Mouse (Mus musculus) embryonic facial prominence, embryonic 10.5 days (tissue): ENCODE results near the gene Adamts15. TPM values are rescaled to one million over a fixed set of nuclear protein-coding genes. Genes with fewer than 3 reads are reported as not detected.

Experiments
- DNase-seq: peaks from one replicate; pipeline ENCODE4 v3.0.0-alpha.2; 2017; ENCODE audit warnings: low spot score
- H3K27ac ChIP-seq: fragments of 300-500 bp; sonication (generic); replicated peaks from 2 replicates; pipeline ENCODE4 v1.5.1; 2016; ENCODE audit warnings: mild to moderate bottlenecking
- H3K27me3 ChIP-seq: fragments of 300-500 bp; sonication (generic); replicated peaks from 2 replicates; pipeline ENCODE4 v1.6.1; 2016; ENCODE audit warnings: low read depth, mild to moderate bottlenecking; ENCODE audit not compliant: poor library complexity, severe bottlenecking
- H3K36me3 ChIP-seq: fragments of 300-500 bp; sonication (generic); replicated peaks from 2 replicates; pipeline ENCODE4 v1.6.1; 2016; ENCODE audit warnings: mild to moderate bottlenecking, moderate library complexity
- H3K4me1 ChIP-seq: fragments of 300-500 bp; sonication (generic); 2 replicates; pipeline ENCODE4 v1.6.1; 2016
- H3K4me3 ChIP-seq: fragments of 300-500 bp; sonication (generic); 2 replicates; pipeline ENCODE4 v1.5.1; 2016; ENCODE audit warnings: mild to moderate bottlenecking, moderate library complexity
- H3K9me3 ChIP-seq: fragments of 300-500 bp; sonication (generic); 2 replicates; pipeline ENCODE4 v1.6.1; 2016; ENCODE audit warnings: mild to moderate bottlenecking
- WGBS: fragments of 180-500 bp; shearing (Covaris S2); methylation state at CpG from one replicate; pipeline ENCODE4 v1.1.7; 2016; 5-methylcytosine and 5-hydroxymethylcytosine counted together
- polyA plus RNA-seq: library from polyadenylated mRNA; unstranded; fragments of >200 nt; fragmentation: Nextera tagmentation; extraction: Ambion mirVana; gene quantifications from 2 replicates; pipeline ENCODE4 v1.2.1, GENCODE M21; 2016

Adamts15 gene
- polyA plus RNA-seq, 1 experiment from 2014 or later: 9.1 TPM

DNA sequence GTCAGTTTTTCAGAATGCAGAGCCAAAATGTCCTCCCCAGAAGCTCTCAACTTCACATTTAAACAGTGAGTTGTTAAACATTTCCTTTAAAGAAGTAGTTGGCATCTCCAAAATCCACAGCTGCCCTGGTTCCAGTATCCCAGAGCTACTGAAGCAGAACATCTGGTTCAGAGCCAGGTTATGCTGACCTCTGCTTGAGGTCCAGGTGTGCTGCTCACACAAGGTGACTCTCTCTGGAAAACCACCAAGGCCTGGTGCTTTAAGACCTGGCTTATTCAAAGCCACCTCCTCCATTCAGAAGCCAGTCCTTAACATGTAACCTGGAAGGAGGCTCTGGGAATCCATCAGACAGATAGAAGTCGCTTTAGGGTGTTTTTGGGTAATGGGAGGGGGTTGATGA is 23.0 kb upstream of the Adamts15 start:
- H3K36me3 ChIP-seq: no peaks in the 10 kb centered on the region
- no peaks in the 10 kb centered on the region for H3K9me3 ChIP-seq
- DNase-seq: no peak
- peaks cover 15% of the 10 kb centered on the region for H3K4me1 ChIP-seq
- WGBS: 63% methylated on average over 1 of the region's 1 CpGs
- no peak overlapping the region for H3K4me3 ChIP-seq
- H3K27ac ChIP-seq: no peak overlapping the region
- H3K27me3 ChIP-seq: peaks cover 69% of the 10 kb centered on the region

DNA sequence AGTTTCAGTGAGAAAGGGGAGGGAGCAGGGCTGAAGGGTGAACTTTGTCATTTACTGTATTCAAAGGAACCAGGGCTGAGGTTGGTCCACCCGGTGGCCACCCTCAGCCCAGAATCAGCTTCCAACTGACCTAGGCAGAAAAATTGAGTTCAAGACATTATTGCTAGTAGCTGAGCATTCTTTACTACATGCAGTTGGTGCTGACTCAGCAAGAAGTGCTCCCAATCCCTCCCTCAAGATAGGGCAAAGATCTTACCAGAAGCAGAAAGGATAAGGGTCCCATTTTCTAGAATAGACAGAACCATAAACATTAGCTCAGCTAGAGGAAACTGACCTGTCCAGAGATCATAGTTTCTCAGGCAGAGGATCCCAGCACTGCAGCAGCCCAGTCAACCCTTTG is 22.0 kb upstream of the Adamts15 start:
- Histone ChIP-seq H3K27ac (no peak overlapping the region), H3K27me3 (peaks cover 69% of the 10 kb centered on the region), H3K4me1 (peaks cover 15% of the 10 kb centered on the region), H3K36me3 (no peaks in the 10 kb centered on the region), H3K4me3 (no peak overlapping the region), H3K9me3 (no peaks in the 10 kb centered on the region)
- DNase-seq: no peak
- WGBS: 22% methylated on average over 1 of the region's 1 CpGs

DNA sequence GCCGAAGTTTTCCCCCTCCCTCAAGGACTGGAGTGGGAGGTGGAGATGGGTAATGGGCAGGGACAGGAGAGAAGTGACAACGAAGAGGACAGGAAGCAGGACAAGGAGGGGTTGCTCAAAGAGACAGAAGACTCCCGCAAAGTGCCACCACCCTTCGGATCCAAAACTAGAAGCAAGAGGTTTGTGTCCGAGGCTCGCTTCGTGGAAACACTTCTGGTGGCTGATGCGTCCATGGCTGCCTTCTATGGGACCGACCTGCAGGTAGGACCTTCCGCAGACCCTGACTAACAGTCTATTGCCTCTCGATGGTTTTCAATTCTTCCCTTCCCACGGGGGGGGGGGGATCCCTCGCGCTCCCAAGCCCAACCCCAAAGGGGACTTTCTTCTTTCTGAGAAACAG is 21.1 kb upstream of the Adamts15 start:
- Histone ChIP-seq H3K4me1 (peaks cover 15% of the 10 kb centered on the region), H3K27ac (no peak overlapping the region; the same call in 1 of the 2 replicates), H3K36me3 (no peaks in the 10 kb centered on the region), H3K9me3 (no peaks in the 10 kb centered on the region), H3K27me3 (peaks cover 72% of the 10 kb centered on the region), H3K4me3 (peak overlapping the region; percentile 64)
- DNase-seq: no peak
- WGBS: 1% methylated on average over 14 of the region's 14 CpGs

DNA sequence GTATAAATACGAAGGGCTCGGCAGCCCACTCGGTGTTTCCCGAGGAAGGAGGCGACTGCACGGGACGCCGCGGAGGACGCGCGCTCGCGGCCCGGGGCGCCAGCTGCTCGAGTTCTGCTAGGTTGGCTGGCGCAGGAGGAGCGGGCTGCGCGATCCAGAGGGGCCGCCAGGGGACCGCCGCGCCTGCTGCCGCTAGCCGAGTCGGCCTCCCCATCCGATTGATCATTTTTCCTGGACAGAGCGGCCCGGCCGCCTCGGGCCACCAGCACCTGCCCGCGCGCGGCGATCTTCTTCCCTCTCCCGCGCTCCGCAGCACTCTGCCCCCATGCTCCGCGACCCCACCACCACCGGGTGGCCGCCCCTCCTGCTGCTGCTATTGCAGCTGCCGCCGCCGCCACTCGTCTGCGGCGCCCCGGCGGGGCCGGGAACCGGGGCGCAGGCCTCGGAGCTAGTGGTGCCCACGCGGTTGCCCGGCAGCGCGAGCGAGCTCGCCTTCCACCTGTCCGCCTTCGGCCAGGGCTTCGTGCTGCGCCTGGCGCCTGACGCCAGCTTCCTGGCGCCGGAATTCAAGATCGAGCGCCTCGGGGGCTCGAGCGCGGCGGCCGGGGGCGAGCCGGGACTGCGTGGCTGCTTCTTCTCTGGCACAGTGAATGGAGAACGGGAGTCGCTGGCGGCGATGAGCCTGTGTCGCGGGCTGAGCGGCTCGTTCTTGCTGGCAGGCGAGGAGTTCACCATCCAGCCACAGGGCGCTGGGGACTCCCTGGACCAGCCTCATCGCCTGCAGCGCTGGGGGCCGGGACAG is 20.5 kb upstream of the Adamts15 start, which contains the start of gene Adamts8:
Gene Adamts8, plus strand, starts transcription at position 51 of the 802 bp plus-strand sequence.
- Histone ChIP-seq H3K27me3 (peaks cover 74% of the 10 kb centered on the region), H3K36me3 (no peaks in the 10 kb centered on the region), H3K4me3 (peak within 1 kb of the TSS; percentile 64), H3K4me1 (peaks cover 15% of the 10 kb centered on the region), H3K27ac (peak within 1 kb of the TSS; percentile 31), H3K9me3 (no peaks in the 10 kb centered on the region)
- WGBS: under 1% methylated on average over 96 of the region's 96 CpGs
- peak; percentile 84 for DNase-seq

DNA sequence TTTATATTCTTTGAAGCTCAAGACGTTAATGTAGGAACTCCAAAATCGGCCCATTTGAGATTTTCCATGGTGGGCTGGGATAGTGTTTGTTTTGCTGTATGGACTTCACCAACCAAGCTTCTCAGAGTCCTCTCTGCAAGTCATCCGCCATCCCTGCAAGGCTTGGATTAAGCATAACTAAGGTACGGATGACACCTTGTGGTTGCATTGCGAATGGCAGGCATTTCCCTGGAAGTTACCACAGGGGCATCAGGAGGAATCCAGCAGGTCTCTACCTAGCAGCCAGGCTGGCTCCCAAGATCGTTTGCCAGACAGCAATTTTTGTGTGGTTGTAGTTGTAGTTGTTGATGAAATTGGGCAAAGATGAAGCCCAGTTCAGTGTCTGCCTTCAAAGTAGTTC is 18.1 kb upstream of the Adamts15 start:
- WGBS: 6% methylated on average over 6 of the region's 6 CpGs
- H3K27ac ChIP-seq: no peak overlapping the region
- no peaks in the 10 kb centered on the region for H3K36me3 ChIP-seq
- no peak overlapping the region for H3K4me3 ChIP-seq
- H3K9me3 ChIP-seq: no peaks in the 10 kb centered on the region
- H3K27me3 ChIP-seq: peaks cover 61% of the 10 kb centered on the region
- H3K4me1 ChIP-seq: peaks cover 15% of the 10 kb centered on the region
- peak; percentile 89 for DNase-seq

DNA sequence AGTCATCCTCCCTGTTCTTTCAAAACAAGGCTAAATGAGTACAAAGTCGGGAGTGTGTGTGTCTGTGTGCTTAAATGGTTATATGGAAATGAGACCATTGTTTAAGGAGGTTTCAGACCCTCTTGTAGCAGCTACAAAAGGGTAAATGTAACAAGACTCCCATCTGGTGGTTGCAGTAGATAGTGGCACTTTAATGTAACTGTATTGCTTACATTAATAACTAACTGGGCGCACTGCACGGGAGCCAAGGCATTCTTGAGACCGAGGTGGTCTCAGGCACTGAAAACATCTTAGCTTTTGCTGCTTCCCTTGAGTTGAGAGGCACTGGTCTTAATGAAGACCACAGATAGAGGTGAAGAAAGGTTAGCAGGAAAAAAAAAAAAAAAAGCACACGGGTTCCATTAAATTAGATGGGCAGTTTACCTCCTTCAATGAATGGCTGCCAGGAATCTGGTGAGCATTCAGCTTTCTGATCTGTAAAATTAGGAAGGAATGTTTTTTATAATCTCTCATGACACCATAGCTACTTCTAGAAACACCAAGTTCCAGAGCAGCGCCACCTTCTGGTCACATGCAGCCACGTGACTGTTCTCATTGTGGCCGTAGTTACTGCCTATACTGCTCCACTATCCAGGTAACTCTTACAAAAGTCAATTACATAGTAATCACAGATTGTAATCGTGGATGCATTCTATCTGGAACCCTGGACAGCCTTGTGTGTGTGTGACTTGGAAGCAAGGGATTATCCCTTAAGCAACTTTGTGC is 14.6 kb upstream of the Adamts15 start:
- Histone ChIP-seq H3K36me3 (no peaks in the 10 kb centered on the region), H3K9me3 (no peaks in the 10 kb centered on the region), H3K27me3 (peaks cover 34% of the 10 kb centered on the region), H3K4me3 (no peak overlapping the region), H3K4me1 (no peaks in the 10 kb centered on the region), H3K27ac (no peak overlapping the region)
- DNase-seq: peak; percentile 59
- WGBS: 37% methylated on average over 9 of the region's 9 CpGs

DNA sequence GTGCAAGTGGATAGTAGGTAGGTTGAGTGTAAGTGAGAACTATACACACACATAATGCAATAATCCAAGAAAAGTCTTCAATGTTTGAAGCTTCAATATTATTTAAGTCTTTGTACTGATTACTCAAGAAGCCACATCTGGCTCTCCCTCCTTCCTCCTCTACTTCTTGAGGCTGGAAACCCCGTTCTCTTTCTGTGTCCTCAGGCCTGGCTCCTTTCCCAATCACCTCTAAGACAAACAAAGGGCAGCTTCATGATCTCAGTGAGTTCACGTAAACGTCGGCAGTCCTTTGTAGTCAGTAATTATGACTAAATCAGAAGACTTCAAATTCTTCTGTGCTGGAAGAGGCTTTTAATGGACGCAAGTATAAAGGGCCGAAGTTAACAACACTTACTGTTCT is 12.6 kb upstream of the Adamts15 start:
- no peak for DNase-seq
- Histone ChIP-seq H3K36me3 (no peaks in the 10 kb centered on the region), H3K27me3 (peaks cover 19% of the 10 kb centered on the region; the same call in 1 of the 2 replicates), H3K27ac (no peak overlapping the region), H3K4me3 (no peak overlapping the region), H3K9me3 (no peaks in the 10 kb centered on the region), H3K4me1 (no peaks in the 10 kb centered on the region)
- WGBS: 73% methylated on average over 6 of the region's 6 CpGs

DNA sequence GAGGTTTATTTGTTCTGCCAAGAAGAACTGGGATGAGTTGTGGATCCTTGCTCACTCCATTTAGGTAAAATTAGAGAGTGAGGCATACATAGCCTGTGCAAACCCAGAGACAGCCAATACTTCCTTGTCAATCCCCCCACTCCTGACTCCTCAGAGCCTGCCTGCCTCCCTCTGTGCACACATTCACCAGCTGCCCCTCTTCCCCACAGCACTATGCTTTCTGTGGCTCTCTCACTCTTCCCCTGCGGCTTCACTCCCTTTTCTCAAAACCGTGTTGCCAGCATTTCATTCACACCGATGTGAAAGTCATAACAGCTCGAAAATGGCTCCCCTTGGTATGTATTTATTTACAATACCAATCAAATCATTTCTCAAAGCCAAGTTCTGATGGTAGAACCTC is 10.1 kb upstream of the Adamts15 start:
- 80% methylated on average over 4 of the region's 4 CpGs for WGBS
- no peak overlapping the region for H3K4me3 ChIP-seq
- DNase-seq: no peak
- no peaks in the 10 kb centered on the region for H3K9me3 ChIP-seq
- H3K27me3 ChIP-seq: peaks cover 10% of the 10 kb centered on the region; the same call in 1 of the 2 replicates
- H3K4me1 ChIP-seq: no peaks in the 10 kb centered on the region
- no peaks in the 10 kb centered on the region for H3K36me3 ChIP-seq
- no peak overlapping the region for H3K27ac ChIP-seq

DNA sequence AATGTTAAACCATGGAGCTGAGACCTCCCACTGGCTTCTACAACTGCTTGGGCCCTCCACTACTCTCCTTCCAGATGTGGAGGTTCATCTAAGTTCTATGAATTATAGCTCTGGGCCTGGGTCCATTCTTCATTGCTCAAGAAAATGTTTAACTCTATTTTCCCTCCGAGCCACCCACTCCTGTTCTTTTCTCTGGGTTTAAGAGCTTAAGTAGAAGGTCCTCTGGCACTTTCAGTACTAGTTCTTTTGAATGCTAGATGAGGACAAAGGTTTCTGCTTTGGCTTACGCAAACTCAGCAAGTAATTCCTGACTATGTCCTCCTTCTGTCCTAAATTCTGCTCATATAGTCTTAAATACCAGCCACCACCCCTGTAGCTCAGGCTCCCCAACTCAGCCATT is 6.5 kb upstream of the Adamts15 start:
- H3K36me3 ChIP-seq: no peaks in the 10 kb centered on the region
- no peak for DNase-seq
- no peak overlapping the region for H3K27ac ChIP-seq
- H3K27me3 ChIP-seq: peaks cover 13% of the 10 kb centered on the region
- H3K4me1 ChIP-seq: no peaks in the 10 kb centered on the region
- H3K4me3 ChIP-seq: no peak overlapping the region
- H3K9me3 ChIP-seq: no peaks in the 10 kb centered on the region
- 86% methylated on average over 2 of the region's 2 CpGs for WGBS

DNA sequence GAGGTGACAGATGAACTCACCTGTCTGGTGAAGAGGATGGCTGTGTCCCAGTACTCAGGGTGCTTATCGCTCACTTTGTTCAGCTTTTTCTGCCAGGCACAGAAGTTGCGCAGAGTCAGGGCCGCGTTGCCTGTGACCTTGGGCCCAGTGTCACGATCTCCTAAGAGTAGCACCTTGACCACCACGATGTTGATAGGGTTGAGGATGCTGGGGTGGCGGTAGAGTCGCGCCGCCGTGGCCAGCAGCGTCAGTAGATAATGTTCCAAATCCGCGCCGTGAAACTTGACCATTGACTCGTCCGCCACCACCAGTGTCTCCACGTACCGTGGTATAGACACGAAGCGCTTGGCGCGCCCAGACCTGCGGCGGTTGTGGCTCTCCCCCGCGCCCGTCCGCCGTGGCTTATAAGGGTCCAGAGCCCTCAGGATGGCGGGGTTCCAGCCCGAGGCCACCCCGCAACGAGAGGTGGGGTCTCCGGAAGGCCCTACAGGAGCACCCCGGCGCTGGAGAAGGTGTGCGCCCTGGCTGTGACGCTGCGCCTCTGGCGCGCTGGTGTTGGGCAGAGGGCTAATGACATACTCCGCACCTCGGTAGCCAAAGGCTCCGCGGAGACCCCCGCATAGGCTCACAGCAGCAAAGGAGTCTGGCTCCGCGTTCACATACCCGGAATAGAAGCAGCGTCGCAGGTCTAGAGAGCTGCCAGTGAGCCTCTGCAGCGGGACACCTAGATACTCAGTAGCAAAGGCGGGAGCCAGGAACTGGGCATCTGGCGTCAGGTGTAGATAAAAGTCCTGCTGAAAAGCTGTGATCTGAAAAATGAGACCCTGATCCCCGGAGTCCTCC is 770 bp downstream of the Adamts15 start:
- H3K4me3 ChIP-seq: peak overlapping the region; percentile 74
- peaks cover 46% of the 10 kb centered on the region for H3K27me3 ChIP-seq
- peak; percentile 57 for DNase-seq
- H3K9me3 ChIP-seq: no peaks in the 10 kb centered on the region
- H3K36me3 ChIP-seq: no peaks in the 10 kb centered on the region; the same call in 1 of the 2 replicates
- peaks cover 36% of the 10 kb centered on the region for H3K4me1 ChIP-seq
- 3% methylated on average over 56 of the region's 56 CpGs for WGBS
- H3K27ac ChIP-seq: peak overlapping the region; percentile 71

DNA sequence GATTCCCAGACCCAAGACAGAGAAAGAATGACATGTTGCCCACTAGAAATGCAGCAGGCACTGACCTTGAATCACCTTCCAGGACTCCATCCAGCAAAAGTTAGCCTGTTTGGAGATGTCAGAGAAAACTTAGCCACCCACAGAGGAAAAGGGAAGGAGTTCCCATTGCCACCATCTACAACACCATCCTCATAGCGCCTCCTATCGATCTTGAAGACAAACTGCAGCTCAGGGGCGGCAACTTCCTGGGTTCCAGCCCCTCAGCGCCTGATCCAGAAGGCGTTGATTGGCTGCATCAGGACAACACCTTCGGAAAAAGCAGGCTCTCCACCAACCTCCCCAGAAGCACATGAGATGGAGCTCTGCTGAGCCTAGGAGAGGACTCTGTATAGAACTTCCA is 1.5 kb downstream of the Adamts15 start:
- Histone ChIP-seq H3K4me3 (peak overlapping the region; percentile 74; the same call in 1 of the 2 replicates), H3K27ac (no peak overlapping the region), H3K9me3 (no peaks in the 10 kb centered on the region), H3K36me3 (no peaks in the 10 kb centered on the region; the same call in 1 of the 2 replicates), H3K4me1 (peaks cover 40% of the 10 kb centered on the region), H3K27me3 (peaks cover 46% of the 10 kb centered on the region)
- peak; percentile 57 for DNase-seq
- WGBS: 22% methylated on average over 6 of the region's 6 CpGs

DNA sequence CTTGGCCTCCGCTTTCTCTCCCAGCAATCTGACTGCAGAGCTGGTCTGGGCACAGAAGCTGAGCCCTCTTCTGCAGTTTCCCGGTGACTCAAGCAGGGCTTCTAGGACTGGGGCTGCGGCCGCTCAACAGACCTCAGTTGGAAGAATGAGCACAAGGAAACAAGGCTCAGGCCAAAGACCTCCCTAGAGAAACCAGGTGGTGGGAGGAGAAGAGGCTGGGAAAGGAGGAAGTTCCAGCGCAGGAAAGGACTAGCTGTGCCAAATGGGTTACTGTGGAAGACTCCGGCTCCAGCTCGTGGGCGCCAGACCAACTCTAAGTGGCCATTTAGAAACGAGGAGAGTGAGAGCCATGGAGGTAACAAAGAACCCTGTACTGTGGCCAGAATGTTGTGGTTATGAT is 2.6 kb downstream of the Adamts15 start:
- Histone ChIP-seq H3K4me3 (no peak overlapping the region), H3K27me3 (peaks cover 49% of the 10 kb centered on the region), H3K9me3 (no peaks in the 10 kb centered on the region), H3K27ac (no peak overlapping the region), H3K36me3 (no peaks in the 10 kb centered on the region; the same call in 1 of the 2 replicates), H3K4me1 (peaks cover 40% of the 10 kb centered on the region)
- 86% methylated on average over 9 of the region's 9 CpGs for WGBS
- no peak for DNase-seq
